Mouse (Mus musculus): Measurements from ENCODE around the gene Pik3r6. TPM values are rescaled to one million over a fixed set of nuclear protein-coding genes. Genes with fewer than 3 reads are reported as not detected.

The Pik3r6 gene
- total and polyA plus RNA-seq, 2 experiments from 2014 or later: 1.2 to 1.8 TPM

- no peaks in the 10 kb centered on the region for H3K9me3 ChIP-seq (ENCODE audit: low read length)
- no peak overlapping the region for H3K27ac ChIP-seq (ENCODE audit: low read depth, low read length)
- no peaks in the 10 kb centered on the region for H3K36me3 ChIP-seq (ENCODE audit: insufficient read depth, low read length)
- DNase-seq (ENCODE audit: low spot score): no peak
- no peak for TF ChIP-seq CTCF (IDR thresholded peaks at IDR 0.05)
- H3K4me3 ChIP-seq (ENCODE audit: low read depth, low read length): no peak overlapping the region
- no peaks in the 10 kb centered on the region for H3K27me3 ChIP-seq (ENCODE audit: insufficient read depth, low read length)
- ATAC-seq (ENCODE audit: low FRiP score): no peak
- 60% methylated on average over 3 of the region's 3 CpGs for WGBS
- H3K9ac ChIP-seq (replicated peaks; ENCODE audit: low read length, poor library complexity, severe bottlenecking): no peak overlapping the region
- no peaks in the 10 kb centered on the region for H3K4me1 ChIP-seq (ENCODE audit: insufficient read depth, low read length)
- no peak overlapping the region for H3K4me2 ChIP-seq (ENCODE audit: low read depth, low read length, poor library complexity, severe bottlenecking)
Measured at GRCm38 (mm10) chr11:68513969-68514368, 11.2 kb downstream of the Pik3r6 start.

GRCm38 (mm10) chr11:68519362-68519761, 16.5 kb downstream of the Pik3r6 start:
- Histone ChIP-seq H3K4me3 (ENCODE audit: low read depth, low read length) (no peak overlapping the region), H3K9ac (replicated peaks; ENCODE audit: low read length, poor library complexity, severe bottlenecking) (no peak overlapping the region)

DNA sequence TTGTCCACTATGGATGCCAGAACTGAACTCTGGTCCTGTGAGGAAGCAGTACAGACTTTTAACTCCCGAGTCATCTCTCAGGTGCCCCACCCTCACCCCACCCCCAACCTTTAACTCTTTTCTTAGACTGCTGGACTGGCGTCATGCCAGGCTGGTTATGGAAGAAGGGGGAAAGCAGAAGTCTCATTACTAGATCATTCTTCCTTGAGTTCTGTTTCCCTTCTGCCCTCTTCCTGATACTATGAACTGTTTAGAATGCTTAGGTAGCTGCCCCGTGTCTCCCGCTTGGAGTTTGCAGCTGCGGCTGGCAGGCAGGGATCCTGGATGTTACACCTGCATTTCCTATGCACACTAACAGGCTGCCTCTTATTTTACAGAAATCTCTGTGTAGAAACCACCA, 17.0 kb downstream of the Pik3r6 start:
- no peak for DNase-seq (ENCODE audit: low spot score)
- H3K27me3 ChIP-seq (ENCODE audit: insufficient read depth, low read length): no peaks in the 10 kb centered on the region
- no peak overlapping the region for H3K4me3 ChIP-seq (ENCODE audit: low read depth, low read length)
- no peaks in the 10 kb centered on the region for H3K36me3 ChIP-seq (ENCODE audit: insufficient read depth, low read length)
- no peak for ATAC-seq (ENCODE audit: low FRiP score)
- TF ChIP-seq CTCF (IDR thresholded peaks at IDR 0.05): no peak
- H3K27ac ChIP-seq (ENCODE audit: low read depth, low read length): no peak overlapping the region
- no peaks in the 10 kb centered on the region for H3K9me3 ChIP-seq (ENCODE audit: low read length)
- no peak overlapping the region for H3K9ac ChIP-seq (replicated peaks; ENCODE audit: low read length, poor library complexity, severe bottlenecking)
- no peak overlapping the region for H3K4me2 ChIP-seq (ENCODE audit: low read depth, low read length, poor library complexity, severe bottlenecking)
- WGBS: 97% methylated on average over 5 of the region's 5 CpGs
- no peaks in the 10 kb centered on the region for H3K4me1 ChIP-seq (ENCODE audit: insufficient read depth, low read length)

More at GRCm38 (mm10) chr11:68519362-68519761, 16.5 kb downstream of the Pik3r6 start:
- H3K36me3 ChIP-seq (ENCODE audit: insufficient read depth, low read length): no peaks in the 10 kb centered on the region
- no peak for TF ChIP-seq CTCF (IDR thresholded peaks at IDR 0.05)
- H3K4me2 ChIP-seq (ENCODE audit: low read depth, low read length, poor library complexity, severe bottlenecking): no peak overlapping the region
- DNase-seq (ENCODE audit: low spot score) (no peak), ATAC-seq (ENCODE audit: low FRiP score) (no peak)
- H3K27me3 ChIP-seq (ENCODE audit: insufficient read depth, low read length): no peaks in the 10 kb centered on the region
- 92% methylated on average over 4 of the region's 4 CpGs for WGBS
- no peaks in the 10 kb centered on the region for H3K4me1 ChIP-seq (ENCODE audit: insufficient read depth, low read length)
- H3K9me3 ChIP-seq (ENCODE audit: low read length): no peaks in the 10 kb centered on the region
- H3K27ac ChIP-seq (ENCODE audit: low read depth, low read length): no peak overlapping the region

DNA sequence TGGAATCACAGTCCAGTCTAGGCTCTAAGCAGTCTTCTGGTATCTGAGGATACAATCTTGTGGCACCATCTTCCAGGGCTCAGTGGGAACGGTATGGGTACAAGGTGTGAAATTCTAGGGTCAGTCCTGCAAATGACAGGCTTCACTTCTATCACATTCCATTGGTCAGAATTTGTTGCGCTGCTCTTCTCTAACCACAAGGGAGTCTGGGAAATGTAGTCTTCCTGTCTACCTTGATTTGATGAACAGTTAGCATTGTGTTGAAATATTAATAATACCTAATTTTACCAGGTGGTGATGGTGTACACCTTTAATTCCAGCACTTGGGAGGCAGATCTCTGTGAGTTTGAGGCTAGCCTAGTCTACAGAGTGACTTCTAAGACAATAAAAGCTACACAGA, 17.6 kb downstream of the Pik3r6 start:
- no peaks in the 10 kb centered on the region for H3K27me3 ChIP-seq (ENCODE audit: insufficient read depth, low read length)

GRCm38 (mm10) chr11:68521352-68521751, 18.5 kb downstream of the Pik3r6 start:
- DNase-seq (ENCODE audit: low spot score): no peak
- Histone ChIP-seq H3K9ac (replicated peaks; ENCODE audit: low read length, poor library complexity, severe bottlenecking) (no peak overlapping the region), H3K36me3 (ENCODE audit: insufficient read depth, low read length) (no peaks in the 10 kb centered on the region), H3K4me1 (ENCODE audit: insufficient read depth, low read length) (no peaks in the 10 kb centered on the region), H3K27ac (ENCODE audit: low read depth, low read length) (no peak overlapping the region), H3K4me2 (ENCODE audit: low read depth, low read length, poor library complexity, severe bottlenecking) (no peak overlapping the region), H3K27me3 (ENCODE audit: insufficient read depth, low read length) (no peaks in the 10 kb centered on the region), H3K4me3 (ENCODE audit: low read depth, low read length) (no peak overlapping the region), H3K9me3 (ENCODE audit: low read length) (no peaks in the 10 kb centered on the region)
- no peak for ATAC-seq (ENCODE audit: low FRiP score)
- no peak for TF ChIP-seq CTCF (IDR thresholded peaks at IDR 0.05)
- WGBS: 83% methylated on average over 5 of the region's 5 CpGs

More for the DNA sequence above, 17.6 kb downstream of the Pik3r6 start:
- 87% methylated on average over 2 of the region's 2 CpGs for WGBS
- Histone ChIP-seq H3K27ac (ENCODE audit: low read depth, low read length) (no peak overlapping the region), H3K4me3 (ENCODE audit: low read depth, low read length) (no peak overlapping the region), H3K4me1 (ENCODE audit: insufficient read depth, low read length) (no peaks in the 10 kb centered on the region), H3K4me2 (ENCODE audit: low read depth, low read length, poor library complexity, severe bottlenecking) (no peak overlapping the region), H3K9ac (replicated peaks; ENCODE audit: low read length, poor library complexity, severe bottlenecking) (no peak overlapping the region), H3K36me3 (ENCODE audit: insufficient read depth, low read length) (no peaks in the 10 kb centered on the region), H3K9me3 (ENCODE audit: low read length) (no peaks in the 10 kb centered on the region)
- no peak for DNase-seq (ENCODE audit: low spot score)
- no peak for ATAC-seq (ENCODE audit: low FRiP score)
- TF ChIP-seq CTCF (IDR thresholded peaks at IDR 0.05): no peak

GRCm38 (mm10) chr11:68526441-68526840, 23.6 kb downstream of the Pik3r6 start:
- no peaks in the 10 kb centered on the region for H3K36me3 ChIP-seq (ENCODE audit: insufficient read depth, low read length)
- ATAC-seq (ENCODE audit: low FRiP score): no peak
- no peak overlapping the region for H3K9ac ChIP-seq (replicated peaks; ENCODE audit: low read length, poor library complexity, severe bottlenecking)
- H3K4me1 ChIP-seq (ENCODE audit: insufficient read depth, low read length): no peaks in the 10 kb centered on the region
- no peak for TF ChIP-seq CTCF (IDR thresholded peaks at IDR 0.05)
- H3K27me3 ChIP-seq (ENCODE audit: insufficient read depth, low read length): no peaks in the 10 kb centered on the region
- H3K4me2 ChIP-seq (ENCODE audit: low read depth, low read length, poor library complexity, severe bottlenecking): no peak overlapping the region
- 77% methylated on average over 4 of the region's 4 CpGs for WGBS
- no peak overlapping the region for H3K27ac ChIP-seq (ENCODE audit: low read depth, low read length)
- H3K4me3 ChIP-seq (ENCODE audit: low read depth, low read length): no peak overlapping the region
- H3K9me3 ChIP-seq (ENCODE audit: low read length): no peaks in the 10 kb centered on the region
- no peak for DNase-seq (ENCODE audit: low spot score)

All from midbrain, postnatal 0 days (tissue).